Mouse (Mus musculus) forelimb bud, embryonic 11.5 days (tissue): Measurements from ENCODE around the gene Spata21.

Source experiments
- DNase-seq: peaks from one replicate; pipeline ENCODE4 v3.0.0-alpha.2; 2012; ENCODE audit warnings: low read depth, low spot score

Gene Spata21

DNA sequence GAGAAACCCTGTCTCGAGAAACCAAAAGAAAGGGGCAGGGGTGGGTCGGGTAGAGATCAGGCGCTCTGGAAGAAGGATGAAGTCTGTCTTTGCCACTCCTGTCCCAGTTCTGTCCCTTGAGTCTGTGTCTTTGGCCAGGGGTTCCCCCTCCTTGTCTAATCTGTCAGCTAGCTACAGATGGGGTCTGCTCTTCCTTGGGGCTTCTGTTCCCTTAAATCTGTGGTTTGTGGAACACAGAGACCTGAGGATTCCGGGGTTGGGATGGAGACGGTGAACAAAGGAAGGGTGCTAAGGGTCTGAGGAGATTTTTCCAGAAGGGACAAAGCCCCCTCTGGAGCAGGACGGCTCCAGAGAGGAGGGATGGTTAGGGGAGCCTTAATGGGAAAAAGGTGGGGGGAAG is at the start of gene Spata21:
Spata21 (plus strand) TSS at position 301 of the 400 bp plus-strand sequence.
- no peak for DNase-seq

DNA sequence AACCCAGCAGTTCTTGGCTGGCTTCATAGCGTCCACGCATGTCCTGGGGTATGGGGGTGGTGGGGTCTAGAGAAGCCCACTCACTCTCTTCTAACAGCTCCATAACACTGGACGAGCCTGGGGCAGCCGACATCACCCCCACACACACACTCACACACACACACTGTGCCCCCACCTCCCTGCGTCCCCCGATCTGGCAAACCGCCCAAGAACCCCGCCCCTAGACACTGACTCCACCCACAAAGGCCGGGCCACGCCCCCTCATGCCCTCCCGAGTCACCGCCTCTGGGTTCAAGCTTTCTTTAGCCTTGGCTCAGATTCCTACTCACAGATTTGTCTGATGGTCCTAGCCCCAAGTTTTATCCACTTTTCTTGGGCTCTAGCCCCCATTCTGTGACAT is 47.0 kb upstream of the Spata21 start:
- DNase-seq = no peak

DNA sequence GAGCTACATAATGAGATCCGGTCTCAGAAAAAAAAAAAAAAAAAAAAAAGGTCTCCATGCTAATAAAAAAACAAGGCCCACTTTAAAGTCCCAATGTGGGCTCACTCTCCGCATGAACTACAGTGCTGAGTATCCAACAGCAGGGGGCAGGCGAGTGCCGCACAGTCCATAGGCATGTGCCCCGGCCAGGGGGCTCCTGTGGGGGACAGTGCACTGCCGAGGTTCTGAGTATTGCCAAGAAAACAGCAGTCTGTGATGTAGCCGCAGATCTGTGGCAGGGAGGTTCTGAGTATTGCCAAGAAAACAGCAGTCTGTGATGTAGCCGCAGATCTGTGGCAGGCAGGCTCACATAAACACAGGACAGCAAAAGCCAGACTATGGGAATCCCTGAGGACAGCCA is 43.3 kb upstream of the Spata21 start:
- peak; percentile 70 for DNase-seq

DNA sequence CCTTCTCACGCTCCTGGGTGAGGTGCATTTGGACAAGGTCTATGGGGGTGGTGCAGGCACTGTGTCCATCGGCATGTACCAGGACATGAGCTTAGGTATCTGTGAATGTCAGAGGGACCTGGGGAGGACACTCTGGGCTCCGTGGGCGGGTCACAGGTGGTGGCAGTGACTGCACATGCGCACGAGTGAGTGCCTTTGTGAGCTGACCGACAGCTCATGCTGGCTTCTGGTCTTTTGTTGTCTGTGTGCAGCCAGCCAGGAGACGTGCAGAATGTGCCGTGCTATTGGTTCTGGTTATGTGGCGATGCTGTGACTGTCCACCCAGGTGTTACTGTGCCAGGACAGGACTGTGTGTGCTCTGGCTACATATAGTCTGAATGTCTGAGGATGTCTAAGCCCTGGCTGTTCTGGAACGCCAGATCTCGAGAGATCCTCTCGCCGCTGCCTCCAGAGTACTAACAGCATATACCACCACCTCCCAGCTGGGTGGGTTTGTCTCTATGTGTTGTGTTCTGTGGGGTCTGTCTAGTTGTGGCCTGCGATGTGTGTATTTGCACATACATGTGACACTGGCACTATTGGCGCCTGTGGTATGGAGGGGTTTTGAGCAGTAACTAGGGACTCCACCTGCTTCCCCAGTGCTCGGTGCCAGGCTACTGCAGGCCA is 39.2 kb upstream of the Spata21 start:
- no peak for DNase-seq

DNA sequence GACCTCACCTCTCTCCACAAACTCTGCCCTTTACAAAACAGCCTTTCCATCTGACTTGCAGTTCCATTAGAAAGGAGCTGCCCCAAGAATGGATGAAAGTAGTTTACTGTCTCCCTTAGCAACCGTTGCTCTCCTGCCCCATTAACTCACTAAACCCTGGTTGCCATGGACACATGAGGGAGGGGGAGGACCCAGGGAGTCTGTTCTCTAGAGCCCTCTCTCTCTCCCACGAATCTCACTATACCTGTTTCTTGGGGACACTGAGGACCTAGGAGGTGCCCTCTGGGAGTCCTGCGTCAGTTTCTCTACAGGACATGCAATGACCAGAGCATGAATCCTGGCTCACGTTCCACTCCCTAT is 38.7 kb upstream of the Spata21 start:
- no peak for DNase-seq

DNA sequence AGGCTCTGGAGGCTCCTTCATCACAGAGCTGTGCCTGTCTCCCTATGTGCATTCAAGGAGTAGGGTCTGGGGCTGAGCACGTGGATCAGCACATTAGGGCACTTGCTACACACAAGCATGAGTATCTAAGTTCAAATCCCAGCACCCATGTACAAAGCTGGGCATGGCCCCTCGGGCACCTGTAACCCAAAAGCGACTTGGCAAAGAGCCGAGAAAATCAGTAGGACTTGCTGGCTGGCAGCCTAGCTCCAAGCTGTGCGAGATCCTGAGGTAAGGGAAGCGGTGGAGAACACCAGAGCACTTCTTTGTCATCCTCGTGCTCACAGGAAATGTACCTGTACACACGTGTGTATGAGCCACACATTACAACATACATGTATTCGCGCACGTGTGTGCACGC is 35.7 kb upstream of the Spata21 start:
- DNase-seq = no peak

DNA sequence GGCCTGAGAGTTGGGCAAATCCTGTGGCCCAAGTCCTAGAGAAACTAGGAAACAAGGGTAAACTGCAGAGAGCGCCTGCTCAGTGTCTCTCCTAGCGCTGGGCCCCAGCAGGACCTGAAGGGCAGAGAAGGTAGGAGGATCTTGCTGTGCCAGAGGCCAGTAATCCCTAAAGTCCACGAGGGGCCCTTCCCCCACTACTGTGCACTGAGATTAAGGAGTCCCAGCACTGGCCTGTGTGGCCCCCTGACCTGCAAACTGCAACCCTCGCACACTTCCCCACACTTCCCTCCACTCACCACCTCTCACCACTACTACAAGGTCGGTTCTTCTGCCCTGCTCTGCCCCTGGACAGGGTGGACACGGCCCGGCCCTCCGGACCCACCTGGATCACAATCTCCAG is 35.0 kb upstream of the Spata21 start:
- no peak for DNase-seq

DNA sequence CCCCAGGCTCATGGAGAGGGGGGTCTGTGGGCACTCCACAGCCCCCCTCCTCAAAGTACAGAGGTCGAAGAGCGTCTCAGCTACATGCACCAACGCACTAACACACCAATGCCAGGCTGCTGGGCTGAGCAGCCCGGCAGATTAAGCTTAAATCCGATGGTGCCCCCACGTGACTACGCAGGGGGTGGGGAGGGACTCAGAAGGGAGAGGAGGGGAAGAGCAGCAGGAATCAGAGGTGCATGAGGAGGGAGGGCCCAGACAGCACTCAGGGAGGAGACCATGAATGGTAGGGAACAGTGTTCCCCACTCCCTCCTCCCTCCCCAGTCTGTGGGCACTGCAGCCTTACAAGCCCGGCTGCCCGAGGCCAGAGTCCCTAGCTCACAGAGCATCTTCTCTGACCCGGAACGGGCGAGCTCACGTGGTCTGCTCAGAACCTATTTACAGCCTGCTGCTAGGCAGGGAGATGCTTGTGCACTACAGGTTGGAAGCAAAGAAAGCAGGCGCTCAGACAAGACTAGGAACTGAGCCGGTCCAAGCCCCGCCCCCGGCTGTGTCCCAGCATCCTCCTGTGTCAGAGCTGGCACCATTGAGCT is 34.5 kb upstream of the Spata21 start:
- DNase-seq = no peak

DNA sequence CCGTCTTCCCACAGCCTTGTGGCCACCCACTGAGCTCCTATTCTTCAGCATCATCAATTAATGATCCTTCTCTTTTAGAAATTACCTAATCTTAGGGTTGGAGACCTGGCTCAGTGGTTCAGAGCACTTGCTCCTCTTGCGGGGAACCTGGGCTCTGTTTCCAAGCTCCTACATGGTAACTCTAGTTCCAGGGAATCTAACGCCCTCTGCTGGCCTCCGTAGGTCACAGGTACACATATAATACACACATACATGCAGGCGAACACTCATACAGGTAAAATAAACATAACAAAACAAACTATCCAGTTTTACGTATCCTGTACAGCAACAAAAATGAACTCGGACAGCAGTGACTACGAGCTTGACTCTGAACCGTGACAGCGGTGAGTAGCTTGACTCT is 31.2 kb upstream of the Spata21 start:
- no peak for DNase-seq

DNA sequence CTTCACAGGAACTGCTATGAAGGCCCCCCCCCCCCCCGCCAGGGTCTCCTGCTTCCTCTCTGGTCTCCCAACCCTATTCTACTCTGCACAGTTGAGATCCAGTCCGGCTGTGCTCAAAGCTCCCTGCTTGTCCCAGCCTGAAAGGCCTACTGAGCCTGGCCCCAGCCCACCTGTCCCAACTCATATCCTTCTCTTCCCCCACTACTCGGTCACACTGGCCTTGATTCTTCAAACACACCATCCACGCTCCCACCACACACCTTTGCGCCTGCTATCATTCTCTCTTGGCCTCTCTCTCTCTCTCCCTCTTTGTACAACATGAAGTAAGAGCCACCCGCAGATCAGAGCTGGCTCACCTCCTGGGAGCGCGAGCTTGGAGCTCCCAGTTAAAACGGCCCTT is 29.3 kb upstream of the Spata21 start:
- no peak for DNase-seq

DNA sequence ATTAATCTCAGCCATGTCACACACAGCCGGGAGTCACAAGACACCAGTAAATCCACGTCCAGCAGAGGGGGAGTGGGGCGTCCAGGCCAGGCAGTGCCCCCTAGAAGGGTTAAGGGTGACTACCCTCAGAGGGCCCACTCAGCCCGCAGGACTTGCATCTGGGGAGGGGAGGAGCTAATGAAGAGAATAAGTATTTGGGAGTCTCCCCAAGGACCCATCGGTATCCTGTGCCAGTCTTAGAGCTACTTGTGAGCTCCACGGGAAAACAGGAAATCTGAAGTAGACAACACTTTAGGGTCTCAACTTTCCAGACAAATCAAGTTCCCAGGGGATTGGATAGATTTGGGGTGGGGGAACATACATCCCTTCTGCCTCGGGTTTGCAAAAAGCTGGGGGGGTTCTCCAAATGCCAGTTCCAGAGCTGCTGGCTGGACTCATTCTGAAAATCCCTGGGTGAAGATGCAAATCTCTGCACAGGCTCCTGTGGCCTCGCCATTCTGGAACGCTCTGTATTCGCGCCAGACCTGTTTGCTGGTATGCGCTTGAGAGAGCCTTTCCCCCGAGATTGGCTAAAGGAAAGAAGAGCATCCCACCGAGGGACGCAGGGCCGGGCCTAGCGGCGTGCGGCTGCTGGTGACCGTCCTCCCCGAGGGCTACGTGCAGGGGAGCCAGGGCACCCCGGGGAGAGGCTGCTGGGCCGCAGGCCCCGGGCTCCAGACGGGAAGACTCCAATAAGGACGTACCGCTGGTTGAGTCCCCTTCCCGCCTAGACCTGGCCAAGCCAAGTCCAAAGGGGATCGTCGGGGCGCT is 28.3 kb upstream of the Spata21 start:
- peak; percentile 45 for DNase-seq

DNA sequence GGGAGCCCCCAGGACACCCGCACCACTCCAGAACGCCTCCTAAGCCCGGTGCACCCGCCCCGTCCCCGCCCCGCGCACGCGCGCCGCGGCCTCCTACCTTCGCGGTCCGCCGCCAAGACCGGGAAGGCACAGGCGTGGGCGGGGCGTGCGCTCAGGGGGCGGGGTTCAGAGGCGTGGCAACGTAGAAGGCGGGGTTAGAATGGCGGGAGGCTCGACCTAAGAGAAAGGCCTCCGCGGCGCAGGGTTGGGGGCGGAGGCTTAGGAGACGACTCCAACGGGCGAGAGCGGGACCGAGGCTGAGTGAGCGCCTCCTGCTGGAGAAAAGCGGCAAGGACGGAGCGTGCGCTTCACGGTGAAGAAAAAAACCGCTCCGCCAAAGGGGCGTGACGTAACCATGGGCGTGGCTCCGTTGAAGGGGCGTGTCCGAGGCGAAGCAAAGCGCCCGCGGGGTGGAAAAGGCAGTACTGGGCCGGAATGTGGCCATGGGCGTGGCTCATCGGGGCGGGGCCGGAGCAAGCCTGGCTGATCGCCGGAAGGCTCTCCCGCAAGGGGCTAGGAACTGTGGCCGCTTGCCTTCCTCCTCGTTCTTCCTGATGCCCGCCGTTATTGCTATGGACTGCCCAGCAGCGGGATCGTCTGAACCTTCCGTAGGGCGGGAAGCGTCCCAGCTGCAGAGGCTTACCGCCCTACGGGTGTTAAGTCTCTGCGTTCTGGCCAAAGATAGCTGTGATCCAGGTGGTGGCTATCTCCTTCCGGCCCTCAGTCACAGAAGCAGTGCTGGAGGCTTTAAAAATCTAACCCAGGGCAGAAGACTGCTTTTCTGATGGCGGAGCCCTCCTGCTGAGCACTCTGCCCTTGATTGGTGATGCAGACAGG is 27.5 kb upstream of the Spata21 start, which contains the start of gene Crocc:
Crocc (minus strand) TSS at position 125 of the 876 bp plus-strand sequence.
- peak; percentile 100 for DNase-seq

DNA sequence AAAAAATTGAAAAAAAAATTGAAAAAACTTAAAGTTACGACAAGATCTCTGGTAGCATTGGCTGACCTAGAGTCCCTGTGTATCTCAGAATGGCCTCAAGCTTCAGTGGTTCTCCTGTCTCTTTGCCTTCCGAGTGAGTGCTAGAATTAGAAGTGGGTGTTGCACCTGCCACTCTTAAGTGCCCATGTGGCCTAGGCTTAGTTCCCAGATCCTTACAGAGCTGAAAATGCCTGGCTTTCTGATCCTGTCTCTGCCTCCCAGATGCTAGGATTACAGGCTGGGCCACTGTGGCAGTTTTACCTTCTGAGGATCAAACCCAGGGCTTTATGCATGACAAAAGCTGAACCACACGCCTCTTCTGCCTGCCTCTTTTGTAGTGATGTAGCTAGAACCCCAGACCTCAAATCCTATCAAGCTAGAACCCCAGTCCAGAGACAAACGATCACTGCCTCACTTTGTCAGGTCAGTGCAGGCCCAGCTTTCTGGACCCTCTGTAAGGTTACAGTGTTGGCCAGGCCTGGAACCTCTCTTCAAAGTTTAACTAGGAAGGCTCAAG is 24.0 kb upstream of the Spata21 start:
- no peak for DNase-seq

DNA sequence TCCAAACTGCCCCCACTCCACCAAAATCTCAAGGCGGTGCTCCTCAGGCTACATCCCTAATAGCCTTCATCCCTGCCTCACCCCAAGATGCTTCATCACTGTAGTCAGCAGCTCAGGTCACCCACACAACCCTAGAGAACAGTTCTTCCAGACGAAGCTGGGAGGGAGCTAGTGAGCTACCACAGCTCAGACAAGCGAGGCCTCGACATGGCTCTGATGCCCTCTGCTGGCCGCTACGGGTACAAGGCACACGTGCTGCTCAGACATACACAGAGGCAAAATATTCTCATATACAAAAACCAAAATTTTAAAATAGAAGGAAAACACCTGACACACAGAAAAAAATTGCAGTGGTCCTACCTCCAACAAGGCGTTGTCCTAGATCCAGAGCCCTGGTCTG is 23.0 kb upstream of the Spata21 start:
- DNase-seq = peak; percentile 82

DNA sequence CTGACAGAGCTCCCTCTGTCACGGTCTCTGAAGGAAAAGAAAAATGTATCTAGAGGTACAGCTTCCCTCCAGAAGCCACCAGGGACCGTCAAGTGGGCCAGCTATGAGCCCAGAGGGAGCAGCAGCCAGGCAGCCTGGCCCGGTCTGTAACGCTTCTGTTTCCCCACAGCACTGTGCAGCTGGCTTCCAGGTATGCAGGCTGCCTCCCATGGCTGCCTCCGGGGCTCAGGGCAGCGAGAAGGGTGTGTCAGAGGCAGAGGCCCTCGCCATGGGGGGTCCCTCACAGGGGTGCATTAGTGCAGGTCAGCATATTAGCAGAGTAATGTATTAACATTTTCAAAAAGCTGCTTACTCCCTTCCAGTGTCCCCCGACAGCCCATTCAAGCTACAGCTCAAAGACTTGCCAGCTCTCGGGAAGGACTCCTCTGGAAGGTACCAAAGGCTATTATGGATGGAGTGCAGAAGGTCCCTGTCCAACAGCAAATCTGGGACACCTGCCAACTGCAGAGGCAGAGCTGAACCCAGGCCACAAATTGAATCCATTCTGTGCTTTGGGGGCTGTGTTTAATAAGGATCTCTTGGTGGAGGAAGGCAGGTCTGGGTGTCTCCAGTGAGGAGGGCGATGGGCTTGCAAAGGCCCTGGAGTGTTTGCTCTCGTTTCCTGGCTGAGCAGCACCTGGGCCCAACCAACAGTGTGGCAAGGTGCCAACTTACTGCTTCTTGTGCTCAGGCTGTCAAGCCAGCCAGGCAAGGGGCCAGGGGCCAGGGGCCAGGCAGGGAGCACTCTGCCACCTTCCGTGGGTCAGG is 21.2 kb upstream of the Spata21 start:
- DNase-seq = no peak

DNA sequence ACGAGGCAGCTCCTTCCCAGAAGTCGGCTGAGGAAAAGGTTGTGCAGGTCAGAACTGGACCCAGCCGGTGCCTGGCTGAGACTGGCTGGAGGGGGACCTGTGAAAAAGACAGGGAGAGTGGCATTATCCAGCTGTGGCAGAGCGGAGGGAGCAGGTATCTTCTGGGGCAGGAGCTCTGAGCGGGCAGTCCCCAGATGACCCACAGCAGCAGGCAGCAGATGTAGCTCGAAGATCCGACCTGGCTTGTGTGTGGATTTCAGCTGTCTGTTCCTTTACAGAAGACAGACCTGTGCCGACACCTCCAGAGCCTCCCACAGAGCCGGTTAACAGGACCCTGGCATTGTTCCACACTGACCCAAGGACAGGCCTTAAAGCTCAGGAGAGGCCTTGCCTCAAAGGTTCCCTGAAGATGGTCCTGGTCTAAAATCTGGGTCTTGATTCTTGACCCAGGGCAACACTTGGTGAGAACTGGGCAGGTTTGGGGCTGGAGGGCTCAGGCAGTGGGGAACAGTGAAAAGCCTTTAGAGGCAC is 20.6 kb upstream of the Spata21 start:
- DNase-seq = no peak

DNA sequence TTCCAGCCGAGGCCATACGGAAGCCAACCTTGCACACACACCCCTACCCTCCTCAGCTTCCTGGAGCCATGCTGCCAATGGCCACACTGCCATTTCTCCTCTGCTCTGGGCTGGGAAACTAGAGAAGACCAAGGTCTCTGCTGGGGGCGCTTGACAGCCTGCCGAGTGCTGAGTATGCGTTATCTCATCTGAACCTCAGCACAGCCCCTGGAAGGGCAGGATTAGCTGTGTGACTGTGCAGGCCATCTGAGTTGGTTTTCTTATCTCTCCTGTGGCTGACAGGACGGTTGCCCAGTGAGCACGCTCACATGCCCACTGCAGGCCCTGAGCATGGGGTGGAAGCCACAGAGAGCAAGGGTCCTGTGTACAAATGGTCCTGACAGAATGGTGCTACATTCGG is 19.5 kb upstream of the Spata21 start:
- DNase-seq = no peak

DNA sequence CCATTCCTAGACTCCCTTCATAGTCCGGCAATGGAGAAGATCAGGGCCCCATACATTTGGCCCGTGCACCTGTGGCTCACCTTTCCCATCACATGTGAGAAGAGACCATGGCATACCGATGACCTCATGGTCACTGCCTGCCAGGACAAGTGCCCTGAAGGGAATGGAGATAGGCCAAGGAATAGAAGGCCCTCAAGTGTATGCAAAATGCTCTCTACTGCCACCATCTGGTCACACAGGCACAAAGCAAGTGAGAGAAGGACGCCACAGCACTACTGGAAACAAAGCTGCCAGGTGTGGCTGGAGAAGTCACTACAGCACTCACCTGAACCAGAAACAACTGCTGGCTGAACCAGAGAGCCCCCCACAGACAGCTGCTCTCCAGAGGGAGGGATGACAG is 18.4 kb upstream of the Spata21 start:
- no peak for DNase-seq

DNA sequence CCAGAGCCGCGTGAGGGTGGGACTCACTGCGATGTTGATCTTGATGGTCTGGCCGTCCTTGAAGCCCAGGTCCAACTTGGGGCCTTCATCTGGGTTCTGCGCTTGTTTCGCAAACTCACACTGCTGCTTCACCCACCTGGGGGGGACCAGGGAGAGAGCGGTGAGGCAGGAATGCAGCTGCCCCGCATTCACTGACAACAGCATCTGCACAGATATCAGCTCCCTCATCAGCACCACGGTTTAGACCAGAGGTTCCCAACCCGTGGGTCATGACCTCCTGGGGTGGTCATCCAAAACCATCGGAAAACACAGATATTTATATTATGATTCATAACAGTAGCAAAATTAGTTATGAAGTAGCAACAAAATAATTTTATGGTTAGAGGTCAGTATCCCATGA is 15.6 kb upstream of the Spata21 start:
- DNase-seq = no peak

DNA sequence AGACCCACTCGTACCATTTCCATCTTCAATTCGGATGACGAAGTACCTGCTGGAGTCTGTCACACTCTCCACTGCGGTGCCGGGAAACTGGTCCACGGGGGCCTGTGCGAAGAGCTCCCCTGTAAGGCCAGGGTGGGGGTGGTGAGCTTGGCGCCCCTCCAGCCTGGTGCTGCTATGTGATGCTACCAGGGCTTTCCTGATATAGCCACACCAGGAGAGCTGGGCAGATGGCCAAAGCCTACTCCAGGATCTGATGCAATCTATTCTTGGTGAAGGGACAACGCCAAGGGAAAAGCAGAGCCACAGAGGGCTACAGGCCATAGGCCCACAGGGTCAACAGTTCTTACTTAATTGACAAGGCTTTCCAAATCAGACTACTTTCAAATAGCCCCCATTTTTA is 14.5 kb upstream of the Spata21 start:
- no peak for DNase-seq

DNA sequence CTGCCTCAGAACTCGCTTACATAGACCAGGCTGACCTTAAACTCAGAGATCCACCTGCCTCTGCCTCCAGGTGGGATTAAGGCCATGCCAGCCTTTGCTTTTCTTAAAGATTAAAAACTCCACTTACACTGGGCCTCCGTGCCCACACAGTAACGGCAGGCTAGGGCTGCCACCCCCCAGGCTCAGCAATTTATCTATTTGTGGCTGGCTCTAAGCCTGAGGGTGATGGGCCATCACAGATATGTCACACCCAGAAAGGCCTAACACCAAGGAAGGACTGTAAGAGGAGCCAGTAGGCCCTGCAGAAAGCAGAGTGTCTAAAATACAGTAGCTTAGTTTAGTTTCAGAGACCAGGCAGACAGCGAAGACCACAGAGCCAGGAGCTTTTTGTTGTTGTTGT is 14.0 kb upstream of the Spata21 start:
- no peak for DNase-seq
